Mouse (Mus musculus) kidney, adult 2 months (tissue): ENCODE data around the gene Lsm8. TPM values are rescaled to one million over a fixed set of nuclear protein-coding genes. Genes with fewer than 3 reads are reported as not detected.

ENCODE experiments used
- DNase-seq: peaks from one replicate; pipeline ENCODE4 v3.0.0; 2021
- H3K27ac ChIP-seq: fragments of 200-500 bp; 2 replicates; pipeline ENCODE4 v1.5.1; 2012; ENCODE audit warnings: low read depth, low read length, control low read depth, inconsistent platforms; ENCODE audit not compliant: insufficient read depth
- H3K27me3 ChIP-seq: fragments of 200-500 bp; replicated peaks from 2 replicates; pipeline ENCODE4 v1.6.1; 2012; ENCODE audit warnings: mild to moderate bottlenecking, moderate library complexity, low read length, inconsistent platforms; ENCODE audit not compliant: control insufficient read depth, insufficient read depth
- H3K36me3 ChIP-seq: fragments of 200-500 bp; 2 replicates; pipeline ENCODE4 v1.6.1; 2012; ENCODE audit warnings: mild to moderate bottlenecking, moderate library complexity, low read length, inconsistent platforms; ENCODE audit not compliant: control insufficient read depth, insufficient read depth
- H3K4me1 ChIP-seq: fragments of 200-500 bp; 2 replicates; pipeline ENCODE4 v1.6.1; 2011; ENCODE audit warnings: low read length; ENCODE audit not compliant: control insufficient read depth, insufficient read depth
- H3K4me3 ChIP-seq: fragments of 200-500 bp; 2 replicates; pipeline ENCODE4 v1.5.1; 2011; ENCODE audit warnings: mild to moderate bottlenecking, low read depth, low read length, control low read depth; ENCODE audit not compliant: insufficient read depth
- CTCF ChIP-seq: fragments of 200-500 bp; conservative IDR thresholded peaks from 2 replicates; pipeline ENCODE4 v1.5.1; 2011; ENCODE audit warnings: low read depth, mild to moderate bottlenecking, control low read depth, low read length, moderate library complexity, mixed read lengths; ENCODE audit not compliant: insufficient read depth, insufficient read length
- POLR2A ChIP-seq: fragments of 200-500 bp; IDR thresholded peaks from one replicate; pipeline ENCODE4 v1.6.1; 2011; ENCODE audit warnings: low read depth, low read length, control low read depth
- polyA plus RNA-seq: library from polyadenylated mRNA; depleted of rRNA; stranded (reverse); fragments of >200 nt; gene quantifications from 2 replicates; pipeline ENCODE4 v1.2.3, GENCODE M21; 2012; rRNA removed

The Lsm8 gene
- polyA plus RNA-seq, 1 experiment, result 21.6 TPM

- Histone ChIP-seq H3K27ac (no peak overlapping the region), H3K4me3 (no peak overlapping the region), H3K4me1 (no peaks in the 10 kb centered on the region), H3K27me3 (no peaks in the 10 kb centered on the region), H3K36me3 (no peaks in the 10 kb centered on the region)
- no peak for DNase-seq
- no peak for TF ChIP-seq CTCF
- TF ChIP-seq POLR2A, result no peak
Observed at GRCm38 (mm10) chr6:18894142-18894541, 45.8 kb downstream of the Lsm8 start.

Other genes starting within 250 kb of the Lsm8 start
- not detected in 2 replicates for gene Ankrd7, start 17.7 kb downstream of the Lsm8 start, polyA plus RNA-seq